Mouse (Mus musculus) heart, embryonic 15.5 days (tissue): ENCODE results near the gene Pdlim1. TPM values are rescaled to one million over a fixed set of nuclear protein-coding genes. Genes with fewer than 3 reads are reported as not detected.

Experiments
- ATAC-seq: fragments of 200-750 bp; cut with Nextera tagmentation; replicated peaks from 2 replicates; pipeline ENCODE4 v1.8.0; 2017; ENCODE audit warnings: low read depth, moderate TSS enrichment; ENCODE audit not compliant: insufficient number of reproducible peaks, insufficient read depth, low FRiP score
- H3K27ac ChIP-seq: fragments of 300-500 bp; sonication (generic); 2 replicates; pipeline ENCODE4 v1.5.1; 2015; ENCODE audit warnings: mild to moderate bottlenecking, inconsistent platforms
- H3K27me3 ChIP-seq: fragments of 300-500 bp; sonication (generic); 2 replicates; pipeline ENCODE4 v1.6.1; 2015; ENCODE audit warnings: inconsistent platforms
- H3K36me3 ChIP-seq: fragments of 300-500 bp; sonication (generic); 2 replicates; pipeline ENCODE4 v1.6.1; 2015; ENCODE audit warnings: mild to moderate bottlenecking, inconsistent platforms
- H3K4me1 ChIP-seq: fragments of 300-500 bp; sonication (generic); replicated peaks from 2 replicates; pipeline ENCODE4 v1.6.1; 2015; ENCODE audit warnings: inconsistent platforms
- H3K4me2 ChIP-seq: fragments of 300-500 bp; sonication (generic); 2 replicates; pipeline ENCODE4 v1.6.1; 2015; ENCODE audit warnings: inconsistent platforms, mild to moderate bottlenecking, moderate library complexity
- H3K4me3 ChIP-seq: fragments of 300-500 bp; sonication (generic); 2 replicates; pipeline ENCODE4 v1.5.1; 2015; ENCODE audit warnings: mild to moderate bottlenecking, inconsistent platforms
- H3K9ac ChIP-seq: fragments of 300-500 bp; sonication (generic); 2 replicates; pipeline ENCODE4 v1.6.1; 2015; ENCODE audit warnings: mild to moderate bottlenecking, inconsistent platforms
- H3K9me3 ChIP-seq: fragments of 300-500 bp; sonication (generic); replicated peaks from 2 replicates; pipeline ENCODE4 v1.6.1; 2016; ENCODE audit warnings: inconsistent platforms
- WGBS: fragments of 180-500 bp; shearing (Covaris S2); methylation state at CpG from one replicate; pipeline ENCODE4 v1.1.7; 2015; ENCODE audit warnings: mixed read lengths; 5-methylcytosine and 5-hydroxymethylcytosine counted together
- polyA plus RNA-seq: library from polyadenylated mRNA; unstranded; fragments of >200 nt; fragmentation: Nextera tagmentation; extraction: Ambion mirVana; gene quantifications from 2 replicates; pipeline ENCODE4 v1.2.1, GENCODE M21; 2015

Gene Pdlim1
- polyA plus RNA-seq, 1 experiment from 2014 or later, result 245 TPM

DNA sequence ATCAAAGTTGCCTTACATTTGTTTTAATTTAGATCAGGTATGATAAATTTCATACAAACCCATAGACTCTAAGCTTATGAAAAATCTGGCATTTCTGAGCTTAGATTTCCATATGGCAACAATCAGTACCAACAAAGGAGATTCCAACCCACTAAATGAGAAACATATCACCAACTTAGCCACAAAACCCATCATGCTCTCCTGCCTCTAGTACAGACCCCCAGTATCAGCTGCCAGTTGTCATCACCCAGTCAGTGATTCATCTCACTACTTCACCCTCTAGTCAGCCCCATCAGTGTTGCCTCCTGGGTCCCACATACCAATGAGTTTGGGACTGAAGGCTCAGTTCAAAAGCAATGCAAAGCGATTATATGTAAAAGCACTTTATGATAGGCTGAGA lies 12.2 kb downstream of the Pdlim1 start:
- ATAC-seq, result no peak
- Histone ChIP-seq H3K27ac (no peak overlapping the region), H3K9me3 (no peaks in the 10 kb centered on the region), H3K4me1 (peaks cover 49% of the 10 kb centered on the region), H3K4me2 (no peak overlapping the region), H3K9ac (no peak overlapping the region), H3K36me3 (no peaks in the 10 kb centered on the region), H3K27me3 (no peaks in the 10 kb centered on the region), H3K4me3 (no peak overlapping the region)
- 64% methylated on average over 1 of the region's 1 CpGs for WGBS

DNA sequence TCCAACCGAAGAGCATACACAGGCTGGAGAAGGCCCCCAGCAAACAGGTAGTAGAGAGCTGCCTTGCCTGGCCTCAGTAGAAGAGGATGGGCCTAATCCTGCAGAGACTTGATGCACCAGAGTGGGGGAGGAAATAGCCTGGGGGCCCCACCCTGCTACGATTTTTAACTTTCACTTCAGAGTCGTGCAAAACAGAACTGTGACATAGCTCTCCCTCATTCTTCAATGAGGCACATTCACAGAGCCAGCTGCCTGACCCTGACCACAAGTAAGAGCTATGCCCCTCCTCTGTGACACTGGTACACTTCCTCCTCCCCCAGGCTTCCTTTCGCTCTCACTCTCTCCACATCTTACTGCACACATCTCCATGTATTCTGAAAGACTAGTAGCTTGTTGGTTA lies 14.2 kb downstream of the Pdlim1 start:
- Histone ChIP-seq H3K4me2 (no peak overlapping the region), H3K9me3 (no peaks in the 10 kb centered on the region), H3K9ac (no peak overlapping the region), H3K36me3 (no peaks in the 10 kb centered on the region), H3K27me3 (no peaks in the 10 kb centered on the region), H3K4me1 (peaks cover 57% of the 10 kb centered on the region), H3K27ac (peak overlapping the region; percentile 28; the same call in 1 of the 2 replicates), H3K4me3 (no peak overlapping the region)
- WGBS, result 36% methylated on average over 4 of the region's 4 CpGs
- no peak for ATAC-seq

DNA sequence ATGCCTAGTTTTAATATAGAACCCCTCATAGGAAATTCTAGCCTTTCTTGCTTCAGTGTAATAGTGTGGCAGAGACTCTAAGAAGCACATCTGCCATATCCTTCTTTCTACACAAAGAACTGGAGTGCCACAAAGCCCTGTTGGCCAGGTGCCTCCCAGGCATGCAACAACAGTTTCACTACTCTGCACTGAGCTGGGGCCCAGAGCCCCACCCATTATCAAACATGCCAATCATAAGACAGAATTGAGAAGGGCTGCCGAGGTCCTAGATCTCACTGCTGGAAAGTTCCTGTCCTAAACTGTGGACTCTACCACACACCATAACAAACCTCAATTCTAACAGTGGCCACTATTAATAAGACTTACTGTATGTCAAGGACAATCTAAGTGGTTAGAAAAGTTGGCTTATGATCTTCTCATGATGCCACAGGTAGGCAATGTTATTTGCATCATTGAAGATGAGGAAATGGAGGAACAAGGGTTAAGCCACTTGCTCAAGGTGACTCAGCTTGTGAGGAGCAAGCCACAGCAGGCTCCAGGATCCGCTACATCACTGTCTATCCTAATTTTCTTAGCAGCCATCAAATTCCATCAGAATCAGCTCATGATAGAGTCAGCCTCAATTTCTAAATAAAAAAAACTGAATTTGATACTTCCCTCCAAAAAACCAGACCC lies 15.1 kb downstream of the Pdlim1 start:
- no peak for ATAC-seq
- Histone ChIP-seq H3K9me3 (no peaks in the 10 kb centered on the region), H3K27me3 (no peaks in the 10 kb centered on the region), H3K4me3 (no peak overlapping the region), H3K36me3 (peaks cover 5% of the 10 kb centered on the region; the same call in 1 of the 2 replicates), H3K9ac (no peak overlapping the region), H3K4me1 (peaks cover 57% of the 10 kb centered on the region), H3K27ac (peak overlapping the region; percentile 28; the same call in 1 of the 2 replicates), H3K4me2 (no peak overlapping the region)
- WGBS, result 48% methylated on average over 2 of the region's 2 CpGs

DNA sequence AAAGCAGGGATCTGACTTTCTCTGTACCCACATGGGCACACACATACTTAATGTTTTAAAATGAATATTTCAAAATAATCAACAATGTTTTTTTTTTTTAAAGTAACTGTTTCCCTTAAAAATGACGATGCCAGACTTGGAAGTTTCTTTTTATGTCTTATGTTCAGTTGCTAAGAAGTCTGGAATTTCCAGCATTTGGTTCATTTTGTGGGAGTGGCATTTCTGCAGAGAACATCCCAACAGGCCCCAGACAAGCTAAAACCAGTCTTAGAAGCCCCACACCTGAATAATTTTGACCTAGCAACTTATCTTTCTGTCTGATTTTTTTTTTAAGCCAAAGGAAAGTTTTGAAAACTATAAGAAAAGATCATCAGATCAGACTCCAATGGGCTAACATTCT lies 16.1 kb downstream of the Pdlim1 start:
- Histone ChIP-seq H3K27ac (peak overlapping the region; percentile 18; the same call in 1 of the 2 replicates), H3K4me1 (peaks cover 48% of the 10 kb centered on the region)
- no peak for ATAC-seq

DNA sequence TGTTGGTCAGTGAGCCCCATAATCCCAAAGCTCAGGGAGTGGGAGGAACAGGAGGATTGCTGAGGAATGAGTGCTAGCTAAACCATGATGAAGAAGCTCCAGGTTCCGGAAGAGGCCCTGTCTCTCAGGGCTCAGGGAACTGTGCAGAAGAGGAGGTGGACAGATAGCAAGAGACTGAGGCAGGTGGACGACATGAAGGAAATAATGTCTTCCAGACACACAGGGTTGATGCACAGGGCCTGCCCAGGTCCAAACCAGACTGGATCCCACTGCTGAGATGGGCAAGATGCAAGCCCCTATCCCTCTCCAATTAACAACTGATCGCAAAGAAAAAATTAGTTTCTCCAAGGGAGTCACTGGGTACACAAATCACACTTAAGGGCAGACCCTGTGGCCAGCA lies 16.9 kb downstream of the Pdlim1 start:
- Histone ChIP-seq H3K9me3 (no peaks in the 10 kb centered on the region), H3K27me3 (no peaks in the 10 kb centered on the region), H3K9ac (no peak overlapping the region), H3K27ac (0 out of 2 replicates have a peak overlapping the region, but pooled peaks have one; percentile 29), H3K4me3 (no peak overlapping the region), H3K4me2 (no peak overlapping the region), H3K36me3 (peaks cover 17% of the 10 kb centered on the region), H3K4me1 (peaks cover 48% of the 10 kb centered on the region)
- 75% methylated on average over 3 of the region's 3 CpGs for WGBS
- no peak for ATAC-seq

More for the DNA sequence above, 16.1 kb downstream of the Pdlim1 start:
- Histone ChIP-seq H3K9me3 (no peaks in the 10 kb centered on the region), H3K4me3 (no peak overlapping the region), H3K9ac (no peak overlapping the region), H3K27me3 (no peaks in the 10 kb centered on the region), H3K36me3 (peaks cover 15% of the 10 kb centered on the region), H3K4me2 (no peak overlapping the region)
- 62% methylated on average over 1 of the region's 1 CpGs for WGBS

DNA sequence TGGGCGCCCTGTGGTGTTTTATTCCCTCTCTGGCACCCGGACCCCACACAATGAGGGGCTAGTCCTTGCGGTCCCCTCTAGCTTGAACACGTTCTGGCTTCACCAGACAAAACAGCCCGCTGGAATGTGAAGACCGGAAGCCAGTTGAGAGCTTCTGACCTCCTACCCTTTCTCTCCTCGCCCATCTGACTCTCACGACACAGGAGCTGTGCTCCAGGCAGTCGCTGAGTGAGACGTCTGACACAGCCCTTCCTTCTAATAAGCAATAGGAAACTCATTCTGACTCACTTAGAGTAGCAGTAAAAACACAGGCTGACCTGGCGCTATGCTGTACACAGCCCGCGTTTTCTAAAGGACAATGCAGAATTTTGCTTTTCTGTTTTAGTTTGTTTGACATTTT lies 17.9 kb downstream of the Pdlim1 start:
- Histone ChIP-seq H3K9me3 (no peaks in the 10 kb centered on the region), H3K4me2 (peak overlapping the region; percentile 32), H3K4me3 (no peak overlapping the region), H3K27ac (peak overlapping the region; percentile 39), H3K9ac (no peak overlapping the region), H3K36me3 (peaks cover 17% of the 10 kb centered on the region), H3K27me3 (no peaks in the 10 kb centered on the region), H3K4me1 (peaks cover 56% of the 10 kb centered on the region)
- WGBS, result 27% methylated on average over 13 of the region's 13 CpGs
- 0 out of 2 replicates have a peak, but pooled peaks have one; percentile 10 for ATAC-seq

DNA sequence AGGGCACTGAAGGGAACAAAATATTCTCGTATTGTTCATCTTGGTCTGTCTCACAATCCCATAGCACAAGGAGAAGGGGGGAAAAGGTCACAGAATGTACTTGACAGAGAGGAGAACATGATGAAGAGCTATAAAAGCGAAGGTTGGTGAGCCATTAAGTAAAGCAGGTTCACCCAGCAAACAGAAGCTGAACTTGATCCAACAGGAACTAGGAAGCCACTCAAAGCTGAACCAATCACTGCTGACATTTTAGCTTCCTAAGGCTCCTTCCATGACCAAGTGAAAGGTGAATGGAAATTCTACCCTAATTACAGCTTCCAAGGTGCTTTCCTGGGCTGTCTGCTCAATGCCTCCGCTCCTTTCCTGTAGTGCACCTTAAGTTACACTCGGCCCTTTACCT lies 20.5 kb downstream of the Pdlim1 start:
- Histone ChIP-seq H3K27me3 (no peaks in the 10 kb centered on the region), H3K9me3 (no peaks in the 10 kb centered on the region), H3K36me3 (peaks cover 17% of the 10 kb centered on the region), H3K4me1 (peaks cover 35% of the 10 kb centered on the region), H3K9ac (no peak overlapping the region), H3K4me2 (no peak overlapping the region), H3K4me3 (no peak overlapping the region), H3K27ac (no peak overlapping the region)
- ATAC-seq, result no peak
- 89% methylated on average over 4 of the region's 4 CpGs for WGBS

DNA sequence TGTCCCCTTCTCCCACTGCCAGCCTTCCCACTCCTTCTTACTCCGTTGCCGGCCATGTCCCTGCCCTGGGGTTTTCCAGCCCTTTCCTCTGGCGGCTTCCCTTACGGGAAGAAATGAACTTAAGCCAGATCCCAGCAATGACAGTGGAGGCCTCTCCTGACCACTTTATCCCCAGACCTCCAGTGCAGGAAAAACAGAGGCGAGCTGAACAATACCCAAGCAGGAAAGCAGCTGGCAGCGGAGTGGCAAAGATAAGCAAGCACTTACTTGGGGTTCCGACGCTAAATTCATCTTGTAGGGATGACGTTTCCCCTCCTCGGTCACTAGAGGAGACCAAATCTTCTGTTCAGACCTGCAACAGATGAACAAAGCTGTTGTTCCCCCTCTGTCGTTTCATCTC lies 22.3 kb downstream of the Pdlim1 start:
- Histone ChIP-seq H3K27me3 (no peaks in the 10 kb centered on the region), H3K27ac (peak overlapping the region; percentile 73), H3K36me3 (peaks cover 17% of the 10 kb centered on the region), H3K9ac (no peak overlapping the region), H3K4me3 (no peak overlapping the region), H3K9me3 (no peaks in the 10 kb centered on the region), H3K4me1 (peaks cover 25% of the 10 kb centered on the region), H3K4me2 (peak overlapping the region; percentile 3; the same call in 1 of the 2 replicates)
- ATAC-seq, result no peak
- 23% methylated on average over 11 of the region's 11 CpGs for WGBS

DNA sequence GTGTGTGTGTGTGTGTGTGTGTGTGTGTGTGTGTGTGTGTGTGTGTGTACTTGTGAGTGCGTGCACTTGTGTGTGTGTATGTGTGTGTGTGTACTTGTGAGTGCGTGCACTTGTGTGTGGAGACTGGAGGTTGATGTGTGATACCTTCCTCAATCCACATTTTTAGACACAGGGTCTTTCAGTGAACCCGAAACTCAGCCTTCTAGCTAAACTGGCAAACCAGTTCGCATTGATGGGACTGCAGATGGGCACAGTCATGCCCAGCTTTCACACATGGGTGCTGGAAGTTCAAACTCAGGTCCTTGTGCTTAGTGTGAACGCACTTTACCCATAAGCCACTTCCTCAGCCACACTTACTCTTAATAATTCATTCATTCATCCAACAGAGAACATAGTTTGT lies 23.2 kb downstream of the Pdlim1 start:
- WGBS, result 98% methylated on average over 5 of the region's 5 CpGs
- Histone ChIP-seq H3K36me3 (peaks cover 17% of the 10 kb centered on the region), H3K27ac (no peak overlapping the region), H3K4me2 (no peak overlapping the region), H3K4me3 (no peak overlapping the region), H3K9ac (no peak overlapping the region), H3K27me3 (no peaks in the 10 kb centered on the region), H3K4me1 (peaks cover 22% of the 10 kb centered on the region), H3K9me3 (no peaks in the 10 kb centered on the region)
- ATAC-seq, result no peak

DNA sequence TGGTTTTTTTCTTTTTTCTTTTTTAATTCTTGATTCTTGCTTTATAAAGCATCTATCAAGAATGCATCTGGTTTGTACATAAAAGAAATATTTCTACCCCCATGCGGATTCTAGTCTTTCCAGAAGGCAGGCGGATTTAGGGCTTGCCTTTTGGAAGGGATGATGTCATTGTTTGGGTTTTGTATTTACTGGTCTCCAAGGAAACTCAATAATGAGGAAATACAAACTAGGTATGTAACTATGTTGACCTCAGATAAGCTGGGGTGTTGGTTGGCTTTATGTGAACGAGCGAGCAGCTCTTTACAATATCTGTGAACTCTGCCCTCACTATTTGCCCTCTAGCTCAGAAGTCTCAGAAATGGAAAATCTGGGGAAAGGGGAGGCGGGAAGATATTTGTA lies 24.4 kb downstream of the Pdlim1 start:
- Histone ChIP-seq H3K4me3 (no peak overlapping the region), H3K27ac (no peak overlapping the region; the same call in 1 of the 2 replicates), H3K27me3 (no peaks in the 10 kb centered on the region), H3K4me1 (peaks cover 27% of the 10 kb centered on the region), H3K9me3 (no peaks in the 10 kb centered on the region), H3K9ac (no peak overlapping the region), H3K36me3 (peaks cover 20% of the 10 kb centered on the region), H3K4me2 (no peak overlapping the region)
- WGBS, result 43% methylated on average over 5 of the region's 5 CpGs
- no peak for ATAC-seq

DNA sequence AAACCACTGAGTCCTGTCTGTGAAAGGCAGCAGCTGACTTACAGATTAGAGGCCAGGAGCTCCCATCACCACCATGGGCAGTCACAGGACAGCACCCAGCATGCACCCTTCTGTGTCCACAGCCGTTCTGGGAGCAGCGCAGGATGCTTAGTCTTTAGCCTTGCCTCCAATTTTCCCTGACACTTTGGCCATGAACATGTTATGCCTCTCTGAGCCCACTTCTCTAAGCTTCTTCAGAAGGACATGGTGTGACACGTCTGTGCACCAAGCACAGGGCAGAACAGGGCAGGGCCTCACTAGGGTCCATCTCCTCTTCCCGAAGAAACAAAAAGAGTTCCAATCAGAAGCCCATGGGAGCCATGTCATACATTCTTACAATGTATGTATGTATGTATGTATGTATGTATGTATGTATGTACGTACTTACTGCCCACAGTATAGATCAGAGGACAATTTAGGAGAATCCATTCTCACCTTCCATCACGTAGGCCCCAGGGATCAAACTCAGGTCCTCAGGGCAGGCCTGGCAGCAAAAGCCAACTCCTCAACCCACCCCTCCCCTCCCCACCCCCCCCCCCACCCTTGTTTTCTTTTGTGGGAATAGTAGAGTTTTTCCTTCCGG lies 24.9 kb downstream of the Pdlim1 start:
- Histone ChIP-seq H3K9me3 (no peaks in the 10 kb centered on the region), H3K36me3 (peaks cover 17% of the 10 kb centered on the region), H3K27ac (no peak overlapping the region), H3K4me2 (no peak overlapping the region), H3K27me3 (no peaks in the 10 kb centered on the region), H3K4me3 (no peak overlapping the region), H3K4me1 (peaks cover 32% of the 10 kb centered on the region), H3K9ac (no peak overlapping the region)
- ATAC-seq, result no peak
- 76% methylated on average over 7 of the region's 7 CpGs for WGBS
